Mouse (Mus musculus): ENCODE results near the gene Nup205.
A peak's percentile ranks its signal among the peaks of the same experiment; 100 is the strongest.

Gene Nup205

GRCm38 (mm10) chr6:35288114-35288761, 111.0 kb downstream of the Nup205 start:
- peak; percentile 56 for DNase-seq (ENCODE audit: low spot score)

GRCm38 (mm10) chr6:35288920-35289319, 111.7 kb downstream of the Nup205 start:
- DNase-seq (ENCODE audit: low spot score) = no peak

- no peak for DNase-seq (ENCODE audit: low spot score)
Measured at GRCm38 (mm10) chr6:35289676-35290075, 112.5 kb downstream of the Nup205 start.

- no peak for DNase-seq (ENCODE audit: low spot score)
Measured at GRCm38 (mm10) chr6:35294964-35295363, 117.7 kb downstream of the Nup205 start.

DNA sequence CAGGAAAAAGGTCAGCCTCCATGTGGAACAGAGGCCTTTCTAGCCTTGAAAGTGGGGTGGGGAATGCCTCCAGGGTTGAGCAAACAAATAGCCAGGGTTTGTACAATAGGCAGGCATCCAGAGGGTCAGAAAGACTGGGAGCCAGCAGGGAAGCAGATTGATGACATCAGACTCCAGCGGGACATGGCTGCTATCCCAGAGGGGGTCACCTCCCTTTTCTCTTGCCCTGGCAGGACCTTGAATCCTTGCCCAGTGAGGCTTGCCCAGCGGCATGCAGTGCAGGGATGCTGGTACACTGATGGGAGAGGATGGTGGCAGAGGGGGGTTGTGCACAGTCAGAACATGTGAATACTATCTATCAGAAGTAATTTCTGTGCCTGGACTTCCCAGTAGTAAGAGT, 119.8 kb downstream of the Nup205 start:
- no peak for DNase-seq (ENCODE audit: low spot score)

Measured in urinary bladder, postnatal 25 days (tissue).